Mouse (Mus musculus) spleen, adult 2 months (tissue): Measurements from ENCODE around the gene Clrn1. TPM values are rescaled to one million over a fixed set of nuclear protein-coding genes. Genes with fewer than 3 reads are reported as not detected.
"Not testable (repeated sequence)": the region's sequence is repeated elsewhere in the genome, so short reads cannot be mapped to it uniquely, and the experiment has no call there.

Source experiments
- DNase-seq, 2 experiments: peaks; one replicate each; pipeline versions ENCODE4 v3.0.0 to v3.0.0-alpha.2; 2012 to 2021; ENCODE audit warnings: low spot score in 2 of 2, low read depth in 1 of 2
- H3K27ac ChIP-seq: fragments of 200-500 bp; 2 replicates; pipeline ENCODE4 v1.5.1; 2012; ENCODE audit warnings: low read length, inconsistent platforms; ENCODE audit not compliant: insufficient read depth
- H3K27me3 ChIP-seq: fragments of 200-500 bp; 2 replicates; pipeline ENCODE4 v1.6.1; 2012; ENCODE audit warnings: mild to moderate bottlenecking, moderate library complexity, low read length, inconsistent platforms; ENCODE audit not compliant: control insufficient read depth, insufficient read depth
- H3K36me3 ChIP-seq: fragments of 200-500 bp; 2 replicates; pipeline ENCODE4 v1.6.1; 2012; ENCODE audit warnings: mild to moderate bottlenecking, low read length, inconsistent platforms; ENCODE audit not compliant: control insufficient read depth, insufficient read depth
- H3K4me1 ChIP-seq: fragments of 200-500 bp; 2 replicates; pipeline ENCODE4 v1.6.1; 2011; ENCODE audit warnings: inconsistent platforms; ENCODE audit not compliant: control insufficient read depth, insufficient read depth, insufficient read length
- H3K4me3 ChIP-seq: fragments of 200-500 bp; 2 replicates; pipeline ENCODE4 v1.5.1; 2011; ENCODE audit warnings: mild to moderate bottlenecking, inconsistent platforms; ENCODE audit not compliant: insufficient read depth, insufficient read length; ENCODE audit errors: extremely low read depth
- CTCF ChIP-seq: fragments of 200-500 bp; IDR thresholded peaks from 2 replicates; pipeline ENCODE4 v1.5.1; 2011; ENCODE audit warnings: mild to moderate bottlenecking, inconsistent platforms; ENCODE audit not compliant: insufficient read depth, insufficient read length, insufficient replicate concordance; ENCODE audit errors: extremely low read depth
- POLR2A ChIP-seq: fragments of 200-500 bp; IDR thresholded peaks from 2 replicates; pipeline ENCODE4 v1.6.1; 2011; ENCODE audit warnings: low read depth, low read length, inconsistent platforms
- WGBS: fragments of 180-500 bp; shearing (Covaris S2); methylation state at CpG from one replicate; pipeline ENCODE4 v1.1.7; 2018; 5-methylcytosine and 5-hydroxymethylcytosine counted together
- polyA plus RNA-seq: library from polyadenylated mRNA; depleted of rRNA; stranded (reverse); fragments of >200 nt; gene quantifications from 2 replicates; pipeline ENCODE4 v1.2.3, GENCODE M21; 2012

Gene Clrn1
- polyA plus RNA-seq, 1 experiment: not detected

GRCm38 (mm10) chr3:58881016-58881415, 4.1 kb downstream of the Clrn1 start:
- DNase-seq: no peak

GRCm38 (mm10) chr3:58880181-58880580, 5.0 kb downstream of the Clrn1 start:
- H3K4me1 ChIP-seq: no peaks in the 10 kb centered on the region
- 85% methylated on average over 2 of the region's 2 CpGs for WGBS
- no peak for DNase-seq
- TF ChIP-seq POLR2A: no peak
- no peak for TF ChIP-seq CTCF
- no peak overlapping the region for H3K4me3 ChIP-seq
- H3K27ac ChIP-seq: no peak overlapping the region
- H3K36me3 ChIP-seq: no peaks in the 10 kb centered on the region
- H3K27me3 ChIP-seq: no peaks in the 10 kb centered on the region

More at GRCm38 (mm10) chr3:58881016-58881415, 4.1 kb downstream of the Clrn1 start:
- no peaks in the 10 kb centered on the region for H3K4me1 ChIP-seq
- H3K4me3 ChIP-seq: no peak overlapping the region
- no peaks in the 10 kb centered on the region for H3K27me3 ChIP-seq
- H3K27ac ChIP-seq: no peak overlapping the region
- TF ChIP-seq POLR2A: no peak
- no peak for TF ChIP-seq CTCF
- H3K36me3 ChIP-seq: no peaks in the 10 kb centered on the region
- WGBS: 91% methylated on average over 1 of the region's 1 CpGs

GRCm38 (mm10) chr3:58871882-58872281, 13.3 kb downstream of the Clrn1 start:
- H3K27me3 ChIP-seq, H3K36me3 ChIP-seq, H3K4me3 ChIP-seq, DNase-seq, H3K27ac ChIP-seq, H3K4me1 ChIP-seq: not testable (repeated sequence)
- WGBS: 76% methylated on average over 2 of the region's 2 CpGs

- H3K4me3 ChIP-seq: no peak overlapping the region
- H3K4me1 ChIP-seq: no peaks in the 10 kb centered on the region
- no peaks in the 10 kb centered on the region for H3K36me3 ChIP-seq
- H3K27me3 ChIP-seq: no peaks in the 10 kb centered on the region
- H3K27ac ChIP-seq: no peak overlapping the region
- no peak for DNase-seq
- no peak for TF ChIP-seq CTCF
- no peak for TF ChIP-seq POLR2A
- 76% methylated on average over 7 of the region's 7 CpGs for WGBS
These were observed 19.4 kb downstream of the Clrn1 start for GRCm38 (mm10) chr3:58865690-58866089.

- TF ChIP-seq CTCF: no peak
- TF ChIP-seq POLR2A: no peak
- H3K36me3 ChIP-seq: no peaks in the 10 kb centered on the region
- no peak overlapping the region for H3K27ac ChIP-seq
- DNase-seq: no peak
- H3K4me1 ChIP-seq: no peaks in the 10 kb centered on the region
- WGBS: 87% methylated on average over 2 of the region's 2 CpGs
- no peak overlapping the region for H3K4me3 ChIP-seq
- no peaks in the 10 kb centered on the region for H3K27me3 ChIP-seq
These were observed 22.2 kb downstream of the Clrn1 start for GRCm38 (mm10) chr3:58862976-58863375.

- H3K4me1 ChIP-seq: no peaks in the 10 kb centered on the region
- no peak overlapping the region for H3K27ac ChIP-seq
- no peak for DNase-seq
- H3K4me3 ChIP-seq: no peak overlapping the region
- WGBS: 35% methylated on average over 1 of the region's 1 CpGs
- TF ChIP-seq POLR2A (no peak), CTCF (no peak)
- no peaks in the 10 kb centered on the region for H3K27me3 ChIP-seq
- H3K36me3 ChIP-seq: no peaks in the 10 kb centered on the region
These were observed 41.7 kb downstream of the Clrn1 start for GRCm38 (mm10) chr3:58843415-58843814.

GRCm38 (mm10) chr3:58833442-58834160, 51.5 kb downstream of the Clrn1 start:
- no peaks in the 10 kb centered on the region for H3K27me3 ChIP-seq
- DNase-seq: no peak
- H3K4me3 ChIP-seq: no peak overlapping the region
- no peaks in the 10 kb centered on the region for H3K36me3 ChIP-seq
- TF ChIP-seq CTCF (no peak), POLR2A (no peak)
- no peak overlapping the region for H3K27ac ChIP-seq
- H3K4me1 ChIP-seq: no peaks in the 10 kb centered on the region
- 83% methylated on average over 5 of the region's 5 CpGs for WGBS
